Mouse (Mus musculus) small intestine, adult 10 weeks (tissue): ENCODE measurements around the gene Lfng. TPM values are rescaled to one million over a fixed set of nuclear protein-coding genes. Genes with fewer than 3 reads are reported as not detected.

Experiments
- polyA plus RNA-seq: library from polyadenylated mRNA; stranded (reverse); fragments of 350-450 nt; fragmentation: Illumina TruSeq; extraction: RNeasy Lipid Tissue Mini Kit (QIAGEN cat#74804); gene quantifications from one replicate; pipeline ENCODE4 v1.2.3, GENCODE M21; 2014; ENCODE audit warnings: low replicate concordance

The Lfng gene
- polyA plus RNA-seq: 0.33 TPM

DNA sequence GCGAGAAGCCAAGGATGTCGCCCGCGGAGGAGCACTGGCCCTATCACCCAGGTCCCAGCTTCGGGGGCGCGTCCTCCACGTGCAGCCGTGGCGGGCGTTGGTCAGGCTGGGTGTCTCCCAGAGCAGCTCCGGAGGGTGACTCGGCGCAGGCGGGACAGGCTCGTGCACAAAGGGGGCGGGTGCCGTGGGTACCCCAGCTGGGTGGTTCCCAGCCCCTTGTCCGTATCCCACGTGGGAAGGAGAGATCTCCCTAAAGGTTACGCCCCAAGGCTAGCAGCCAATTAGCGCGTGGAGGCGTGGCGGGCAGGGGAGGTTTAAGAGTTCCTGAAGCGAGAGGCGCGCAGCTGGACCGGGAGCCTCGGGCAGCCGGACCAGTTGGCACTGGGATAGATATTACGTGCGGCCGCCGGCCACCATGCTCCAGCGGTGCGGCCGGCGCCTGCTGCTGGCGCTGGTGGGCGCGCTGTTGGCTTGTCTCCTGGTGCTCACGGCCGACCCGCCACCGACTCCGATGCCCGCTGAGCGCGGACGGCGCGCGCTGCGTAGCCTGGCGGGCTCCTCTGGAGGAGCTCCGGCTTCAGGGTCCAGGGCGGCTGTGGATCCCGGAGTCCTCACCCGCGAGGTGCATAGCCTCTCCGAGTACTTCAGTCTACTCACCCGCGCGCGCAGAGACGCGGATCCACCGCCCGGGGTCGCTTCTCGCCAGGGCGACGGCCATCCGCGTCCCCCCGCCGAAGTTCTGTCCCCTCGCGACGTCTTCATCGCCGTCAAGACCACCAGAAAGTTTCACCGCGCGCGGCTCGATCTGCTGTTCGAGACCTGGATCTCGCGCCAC is at the start of gene Lfng:
Lfng (plus strand) TSS at position 320 of the 835 bp plus-strand sequence.

GRCm38 (mm10) chr5:140564896-140565295 is 42.2 kb upstream of the Lfng start, which contains the start of gene Grifin:
Grifin (minus strand) TSS chr5:140565071.

DNA sequence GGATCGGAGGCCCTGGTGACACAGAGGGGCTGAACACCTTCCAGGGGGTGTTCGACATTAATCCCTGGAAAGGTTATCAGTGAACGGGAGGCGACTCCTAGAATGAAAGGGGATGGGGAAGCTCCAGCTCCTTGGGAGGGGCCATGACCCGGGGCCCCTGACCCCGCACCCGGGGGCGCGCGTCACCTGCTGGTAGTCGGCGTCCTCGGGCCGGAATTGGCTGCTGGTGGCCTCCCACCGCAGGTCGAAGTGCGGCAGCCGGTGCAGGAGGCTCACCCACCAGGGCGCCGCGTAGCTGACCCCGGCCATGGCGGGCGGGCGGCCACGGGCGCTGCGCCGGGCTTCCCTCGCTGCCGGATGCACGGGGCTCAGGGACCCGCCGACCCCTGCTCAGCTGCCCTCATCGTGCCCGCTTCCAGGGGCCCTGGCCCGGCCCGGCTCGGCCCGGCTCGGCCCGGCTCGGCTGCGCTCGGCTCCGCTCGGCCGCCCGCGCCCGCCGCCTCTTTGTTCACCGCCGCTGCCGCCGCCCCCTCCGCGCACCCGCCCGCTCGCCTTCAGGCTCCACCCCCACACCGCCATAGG is 41.5 kb downstream of the Lfng start, which contains the start of gene Ttyh3:
Ttyh3 (minus strand) TSS at position 513 of the 582 bp plus-strand sequence.

Other genes with a start within 250 kb of the Lfng start
- gene Snx8, start 218.1 kb upstream of the Lfng start, polyA plus RNA-seq: not detected
- 15.4 TPM for gene Eif3b, start 188.0 kb upstream of the Lfng start, polyA plus RNA-seq
- gene Gm4869, start 161.7 kb upstream of the Lfng start, polyA plus RNA-seq: not detected
- gene Chst12, start 101.8 kb upstream of the Lfng start, polyA plus RNA-seq: not detected
- not detected for gene Grifin, start 42.2 kb upstream of the Lfng start, polyA plus RNA-seq
- 0.85 TPM for gene Ttyh3, start 41.7 kb downstream of the Lfng start, polyA plus RNA-seq
- 1.3 TPM for gene Iqce, start 95.1 kb downstream of the Lfng start, polyA plus RNA-seq
- 1.6 TPM for gene Brat1, start 97.7 kb downstream of the Lfng start, polyA plus RNA-seq
- not detected for gene Amz1, start 116.8 kb downstream of the Lfng start, polyA plus RNA-seq
- 1.0 TPM for gene Gna12, start 223.1 kb downstream of the Lfng start, polyA plus RNA-seq